Mouse (Mus musculus): ENCODE measurements at regions not wholly inside any gene's neighbourhood (a gene's known extent, or its start where the extent isn't known, plus 50 kb on each side); places are given as distances from the start of the nearest gene placed in this dataset.

GRCm38 (mm10) chr13:41694749-41695419, 89.2 kb downstream of the Tmem170b start:
- no peaks in the 10 kb centered on the region for H3K9me3 ChIP-seq (ENCODE audit: control insufficient read depth, low read length)
- H3K36me3 ChIP-seq (ENCODE audit: control insufficient read depth, insufficient read depth, low read length), result no peaks in the 10 kb centered on the region
- ATAC-seq (ENCODE audit: insufficient read depth, low FRiP score, low TSS enrichment), result no peak
- DNase-seq (ENCODE audit: low spot score), result no peak
- no peaks in the 10 kb centered on the region for H3K4me1 ChIP-seq (ENCODE audit: control insufficient read depth, insufficient read depth, low read length)
- H3K27ac ChIP-seq (ENCODE audit: low read depth, low read length), result no peak overlapping the region
- H3K27me3 ChIP-seq (ENCODE audit: control insufficient read depth, insufficient read depth, low read length), result no peaks in the 10 kb centered on the region
- H3K9ac ChIP-seq (ENCODE audit: low read length), result no peak overlapping the region
- no peak overlapping the region for H3K4me2 ChIP-seq (ENCODE audit: low read depth)
- H3K4me3 ChIP-seq (ENCODE audit: low read depth, low read length), result no peak overlapping the region
- WGBS, result 86% methylated on average over 9 of the region's 9 CpGs

- Histone ChIP-seq H3K4me1 (ENCODE audit: control insufficient read depth, insufficient read depth, low read length) (no peaks in the 10 kb centered on the region), H3K9ac (ENCODE audit: low read length) (no peak overlapping the region), H3K27me3 (ENCODE audit: control insufficient read depth, insufficient read depth, low read length) (no peaks in the 10 kb centered on the region), H3K9me3 (ENCODE audit: control insufficient read depth, low read length) (no peaks in the 10 kb centered on the region), H3K4me2 (ENCODE audit: low read depth) (no peak overlapping the region), H3K27ac (ENCODE audit: low read depth, low read length) (no peak overlapping the region), H3K36me3 (ENCODE audit: control insufficient read depth, insufficient read depth, low read length) (no peaks in the 10 kb centered on the region), H3K4me3 (ENCODE audit: low read depth, low read length) (no peak overlapping the region)
- WGBS, result 69% methylated on average over 7 of the region's 7 CpGs
- ATAC-seq (ENCODE audit: insufficient read depth, low FRiP score, low TSS enrichment) (no peak), DNase-seq (ENCODE audit: low spot score) (no peak)
Measured at GRCm38 (mm10) chr13:41696767-41697445, 91.2 kb downstream of the Tmem170b start.

GRCm38 (mm10) chr13:41701345-41701744, 95.6 kb downstream of the Tmem170b start:
- 84% methylated on average over 3 of the region's 3 CpGs for WGBS
- Histone ChIP-seq H3K36me3 (ENCODE audit: control insufficient read depth, insufficient read depth, low read length) (no peaks in the 10 kb centered on the region), H3K4me1 (ENCODE audit: control insufficient read depth, insufficient read depth, low read length) (no peaks in the 10 kb centered on the region), H3K27ac (ENCODE audit: low read depth, low read length) (no peak overlapping the region), H3K27me3 (ENCODE audit: control insufficient read depth, insufficient read depth, low read length) (no peaks in the 10 kb centered on the region), H3K9me3 (ENCODE audit: control insufficient read depth, low read length) (no peaks in the 10 kb centered on the region), H3K9ac (ENCODE audit: low read length) (no peak overlapping the region), H3K4me3 (ENCODE audit: low read depth, low read length) (no peak overlapping the region), H3K4me2 (ENCODE audit: low read depth) (no peak overlapping the region)
- ATAC-seq (ENCODE audit: insufficient read depth, low FRiP score, low TSS enrichment) (no peak), DNase-seq (ENCODE audit: low spot score) (no peak)

GRCm38 (mm10) chr13:41701829-41702231, 96.1 kb downstream of the Tmem170b start:
- no peaks in the 10 kb centered on the region for H3K27me3 ChIP-seq (ENCODE audit: control insufficient read depth, insufficient read depth, low read length)
- no peak for ATAC-seq (ENCODE audit: insufficient read depth, low FRiP score, low TSS enrichment)
- no peaks in the 10 kb centered on the region for H3K4me1 ChIP-seq (ENCODE audit: control insufficient read depth, insufficient read depth, low read length)
- no peak overlapping the region for H3K4me2 ChIP-seq (ENCODE audit: low read depth)
- 86% methylated on average over 8 of the region's 8 CpGs for WGBS
- no peaks in the 10 kb centered on the region for H3K9me3 ChIP-seq (ENCODE audit: control insufficient read depth, low read length)
- H3K4me3 ChIP-seq (ENCODE audit: low read depth, low read length), result no peak overlapping the region
- H3K36me3 ChIP-seq (ENCODE audit: control insufficient read depth, insufficient read depth, low read length), result no peaks in the 10 kb centered on the region
- no peak overlapping the region for H3K9ac ChIP-seq (ENCODE audit: low read length)
- DNase-seq (ENCODE audit: low spot score), result no peak
- no peak overlapping the region for H3K27ac ChIP-seq (ENCODE audit: low read depth, low read length)

GRCm38 (mm10) chr13:41703196-41703595, 97.5 kb downstream of the Tmem170b start:
- Histone ChIP-seq H3K4me3 (ENCODE audit: low read depth, low read length) (no peak overlapping the region), H3K9me3 (ENCODE audit: control insufficient read depth, low read length) (no peaks in the 10 kb centered on the region), H3K27ac (ENCODE audit: low read depth, low read length) (no peak overlapping the region), H3K4me1 (ENCODE audit: control insufficient read depth, insufficient read depth, low read length) (no peaks in the 10 kb centered on the region), H3K36me3 (ENCODE audit: control insufficient read depth, insufficient read depth, low read length) (no peaks in the 10 kb centered on the region), H3K27me3 (ENCODE audit: control insufficient read depth, insufficient read depth, low read length) (no peaks in the 10 kb centered on the region), H3K9ac (ENCODE audit: low read length) (no peak overlapping the region), H3K4me2 (ENCODE audit: low read depth) (no peak overlapping the region)
- 92% methylated on average over 2 of the region's 2 CpGs for WGBS
- ATAC-seq (ENCODE audit: insufficient read depth, low FRiP score, low TSS enrichment) (no peak), DNase-seq (ENCODE audit: low spot score) (no peak)

- H3K9ac ChIP-seq (ENCODE audit: low read length), result no peak overlapping the region
- no peaks in the 10 kb centered on the region for H3K4me1 ChIP-seq (ENCODE audit: control insufficient read depth, insufficient read depth, low read length)
- H3K4me2 ChIP-seq (ENCODE audit: low read depth), result no peak overlapping the region
- 71% methylated on average over 8 of the region's 8 CpGs for WGBS
- H3K27ac ChIP-seq (ENCODE audit: low read depth, low read length), result no peak overlapping the region
- H3K27me3 ChIP-seq (ENCODE audit: control insufficient read depth, insufficient read depth, low read length), result no peaks in the 10 kb centered on the region
- ATAC-seq (ENCODE audit: insufficient read depth, low FRiP score, low TSS enrichment), result no peak
- no peaks in the 10 kb centered on the region for H3K9me3 ChIP-seq (ENCODE audit: control insufficient read depth, low read length)
- no peaks in the 10 kb centered on the region for H3K36me3 ChIP-seq (ENCODE audit: control insufficient read depth, insufficient read depth, low read length)
- no peak overlapping the region for H3K4me3 ChIP-seq (ENCODE audit: low read depth, low read length)
- DNase-seq (ENCODE audit: low spot score), result no peak
Measured at GRCm38 (mm10) chr13:41703618-41704017, 97.9 kb downstream of the Tmem170b start.

- no peak overlapping the region for H3K9ac ChIP-seq (ENCODE audit: low read length)
- no peak overlapping the region for H3K4me2 ChIP-seq (ENCODE audit: low read depth)
- no peaks in the 10 kb centered on the region for H3K36me3 ChIP-seq (ENCODE audit: control insufficient read depth, insufficient read depth, low read length)
- H3K4me3 ChIP-seq (ENCODE audit: low read depth, low read length), result no peak overlapping the region
- 87% methylated on average over 2 of the region's 2 CpGs for WGBS
- H3K27me3 ChIP-seq (ENCODE audit: control insufficient read depth, insufficient read depth, low read length), result no peaks in the 10 kb centered on the region
- no peak for DNase-seq (ENCODE audit: low spot score)
- H3K4me1 ChIP-seq (ENCODE audit: control insufficient read depth, insufficient read depth, low read length), result no peaks in the 10 kb centered on the region
- H3K27ac ChIP-seq (ENCODE audit: low read depth, low read length), result no peak overlapping the region
- no peaks in the 10 kb centered on the region for H3K9me3 ChIP-seq (ENCODE audit: control insufficient read depth, low read length)
- ATAC-seq (ENCODE audit: insufficient read depth, low FRiP score, low TSS enrichment), result no peak
Measured at GRCm38 (mm10) chr13:41704806-41705205, 99.1 kb downstream of the Tmem170b start.

- no peaks in the 10 kb centered on the region for H3K9me3 ChIP-seq (ENCODE audit: control insufficient read depth, low read length)
- H3K36me3 ChIP-seq (ENCODE audit: control insufficient read depth, insufficient read depth, low read length), result no peaks in the 10 kb centered on the region
- WGBS, result 69% methylated on average over 4 of the region's 4 CpGs
- ATAC-seq (ENCODE audit: insufficient read depth, low FRiP score, low TSS enrichment) (no peak), DNase-seq (ENCODE audit: low spot score) (no peak)
- no peak overlapping the region for H3K4me3 ChIP-seq (ENCODE audit: low read depth, low read length)
- no peaks in the 10 kb centered on the region for H3K27me3 ChIP-seq (ENCODE audit: control insufficient read depth, insufficient read depth, low read length)
- H3K9ac ChIP-seq (ENCODE audit: low read length), result no peak overlapping the region
- no peak overlapping the region for H3K27ac ChIP-seq (ENCODE audit: low read depth, low read length)
- H3K4me2 ChIP-seq (ENCODE audit: low read depth), result no peak overlapping the region
- H3K4me1 ChIP-seq (ENCODE audit: control insufficient read depth, insufficient read depth, low read length), result no peaks in the 10 kb centered on the region
Measured at GRCm38 (mm10) chr13:41705636-41706035, 99.9 kb downstream of the Tmem170b start.

GRCm38 (mm10) chr13:41707811-41708210, 102.1 kb downstream of the Tmem170b start:
- Histone ChIP-seq H3K36me3 (ENCODE audit: control insufficient read depth, insufficient read depth, low read length) (no peaks in the 10 kb centered on the region), H3K27ac (ENCODE audit: low read depth, low read length) (no peak overlapping the region), H3K4me1 (ENCODE audit: control insufficient read depth, insufficient read depth, low read length) (no peaks in the 10 kb centered on the region), H3K4me2 (ENCODE audit: low read depth) (no peak overlapping the region), H3K27me3 (ENCODE audit: control insufficient read depth, insufficient read depth, low read length) (no peaks in the 10 kb centered on the region), H3K4me3 (ENCODE audit: low read depth, low read length) (no peak overlapping the region), H3K9me3 (ENCODE audit: control insufficient read depth, low read length) (no peaks in the 10 kb centered on the region), H3K9ac (ENCODE audit: low read length) (no peak overlapping the region)
- 89% methylated on average over 7 of the region's 7 CpGs for WGBS
- ATAC-seq (ENCODE audit: insufficient read depth, low FRiP score, low TSS enrichment), result no peak
- no peak for DNase-seq (ENCODE audit: low spot score)

All from neural tube, embryonic 11.5 days (tissue).